Mouse (Mus musculus): ENCODE measurements around the gene Tbx19. TPM values are rescaled to one million over a fixed set of nuclear protein-coding genes. Genes with fewer than 3 reads are reported as not detected.

Gene Tbx19
- total and polyA plus RNA-seq, 2 experiments from 2014 or later: not detected

- Histone ChIP-seq H3K36me3 (ENCODE audit: insufficient read depth) (no peaks in the 10 kb centered on the region), H3K9me3 (ENCODE audit: low read length) (no peaks in the 10 kb centered on the region), H3K4me3 (ENCODE audit: low read depth, low read length) (no peak overlapping the region), H3K4me1 (ENCODE audit: insufficient read depth) (no peaks in the 10 kb centered on the region), H3K27ac (ENCODE audit: low read depth, low read length) (no peak overlapping the region), H3K9ac (no peak overlapping the region), H3K4me2 (ENCODE audit: low read depth) (no peak overlapping the region), H3K27me3 (ENCODE audit: insufficient read depth, low read length) (no peaks in the 10 kb centered on the region)
- 68% methylated on average over 2 of the region's 2 CpGs for WGBS
- ATAC-seq (no peak), DNase-seq (no peak)
- TF ChIP-seq CTCF (IDR thresholded peaks at IDR 0.05; ENCODE audit: low read depth): no peak
Measured at GRCm38 (mm10) chr1:165133858-165134257, 26.7 kb downstream of the Tbx19 start.

GRCm38 (mm10) chr1:165133279-165133678 is 27.3 kb downstream of the Tbx19 start:
- Histone ChIP-seq H3K9ac (no peak overlapping the region), H3K36me3 (ENCODE audit: insufficient read depth) (no peaks in the 10 kb centered on the region), H3K4me2 (ENCODE audit: low read depth) (no peak overlapping the region), H3K27ac (ENCODE audit: low read depth, low read length) (no peak overlapping the region), H3K4me1 (ENCODE audit: insufficient read depth) (no peaks in the 10 kb centered on the region), H3K4me3 (ENCODE audit: low read depth, low read length) (no peak overlapping the region), H3K27me3 (ENCODE audit: insufficient read depth, low read length) (no peaks in the 10 kb centered on the region), H3K9me3 (ENCODE audit: low read length) (no peaks in the 10 kb centered on the region)
- ATAC-seq (no peak), DNase-seq (no peak)
- no peak for TF ChIP-seq CTCF (IDR thresholded peaks at IDR 0.05; ENCODE audit: low read depth)
- 74% methylated on average over 5 of the region's 5 CpGs for WGBS

GRCm38 (mm10) chr1:165132187-165132877 is 28.2 kb downstream of the Tbx19 start:
- Histone ChIP-seq H3K27ac (ENCODE audit: low read depth, low read length) (no peak overlapping the region), H3K4me3 (ENCODE audit: low read depth, low read length) (no peak overlapping the region), H3K36me3 (ENCODE audit: insufficient read depth) (no peaks in the 10 kb centered on the region), H3K27me3 (ENCODE audit: insufficient read depth, low read length) (no peaks in the 10 kb centered on the region), H3K9ac (no peak overlapping the region), H3K4me2 (ENCODE audit: low read depth) (no peak overlapping the region), H3K4me1 (ENCODE audit: insufficient read depth) (no peaks in the 10 kb centered on the region), H3K9me3 (ENCODE audit: low read length) (no peaks in the 10 kb centered on the region)
- WGBS: 73% methylated on average over 14 of the region's 14 CpGs
- peak; percentile 92 for TF ChIP-seq CTCF (IDR thresholded peaks at IDR 0.05; ENCODE audit: low read depth)
- DNase-seq (peak; percentile 91), ATAC-seq (peak; percentile 83)

GRCm38 (mm10) chr1:165129573-165129972 is 31.0 kb downstream of the Tbx19 start:
- Histone ChIP-seq H3K27ac (ENCODE audit: low read depth, low read length) (no peak overlapping the region), H3K4me3 (ENCODE audit: low read depth, low read length) (no peak overlapping the region), H3K4me1 (ENCODE audit: insufficient read depth) (no peaks in the 10 kb centered on the region), H3K9ac (no peak overlapping the region), H3K4me2 (ENCODE audit: low read depth) (no peak overlapping the region), H3K9me3 (ENCODE audit: low read length) (no peaks in the 10 kb centered on the region), H3K27me3 (ENCODE audit: insufficient read depth, low read length) (no peaks in the 10 kb centered on the region), H3K36me3 (ENCODE audit: insufficient read depth) (no peaks in the 10 kb centered on the region)
- ATAC-seq (no peak), DNase-seq (no peak)
- no peak for TF ChIP-seq CTCF (IDR thresholded peaks at IDR 0.05; ENCODE audit: low read depth)
- 68% methylated on average over 5 of the region's 5 CpGs for WGBS

GRCm38 (mm10) chr1:165121096-165121495 is 39.5 kb downstream of the Tbx19 start:
- no peak overlapping the region for H3K4me2 ChIP-seq (ENCODE audit: low read depth)
- H3K4me3 ChIP-seq (ENCODE audit: low read depth, low read length): no peak overlapping the region
- WGBS: 86% methylated on average over 7 of the region's 7 CpGs
- H3K9ac ChIP-seq: no peak overlapping the region
- H3K9me3 ChIP-seq (ENCODE audit: low read length): no peaks in the 10 kb centered on the region
- DNase-seq (no peak), ATAC-seq (no peak)
- no peak for TF ChIP-seq CTCF (IDR thresholded peaks at IDR 0.05; ENCODE audit: low read depth)
- no peaks in the 10 kb centered on the region for H3K27me3 ChIP-seq (ENCODE audit: insufficient read depth, low read length)
- peaks cover 3% of the 10 kb centered on the region; the same call in 1 of the 2 replicates for H3K4me1 ChIP-seq (ENCODE audit: insufficient read depth)
- H3K27ac ChIP-seq (ENCODE audit: low read depth, low read length): no peak overlapping the region
- H3K36me3 ChIP-seq (ENCODE audit: insufficient read depth): no peaks in the 10 kb centered on the region

- no peak overlapping the region for H3K4me2 ChIP-seq (ENCODE audit: low read depth)
- no peaks in the 10 kb centered on the region for H3K27me3 ChIP-seq (ENCODE audit: insufficient read depth, low read length)
- no peak overlapping the region for H3K9ac ChIP-seq
- TF ChIP-seq CTCF (IDR thresholded peaks at IDR 0.05; ENCODE audit: low read depth): peak; percentile 87
- no peak overlapping the region for H3K27ac ChIP-seq (ENCODE audit: low read depth, low read length)
- ATAC-seq (peak; percentile 92), DNase-seq (peak; percentile 95)
- no peak overlapping the region for H3K4me3 ChIP-seq (ENCODE audit: low read depth, low read length)
- H3K4me1 ChIP-seq (ENCODE audit: insufficient read depth): peaks cover 3% of the 10 kb centered on the region; the same call in 1 of the 2 replicates
- no peaks in the 10 kb centered on the region for H3K9me3 ChIP-seq (ENCODE audit: low read length)
- no peaks in the 10 kb centered on the region for H3K36me3 ChIP-seq (ENCODE audit: insufficient read depth)
- 22% methylated on average over 21 of the region's 21 CpGs for WGBS
Measured at GRCm38 (mm10) chr1:165120349-165120898, 40.1 kb downstream of the Tbx19 start.

- Histone ChIP-seq H3K4me1 (ENCODE audit: insufficient read depth) (peaks cover 3% of the 10 kb centered on the region; the same call in 1 of the 2 replicates), H3K9me3 (ENCODE audit: low read length) (no peaks in the 10 kb centered on the region), H3K4me3 (ENCODE audit: low read depth, low read length) (no peak overlapping the region), H3K27me3 (ENCODE audit: insufficient read depth, low read length) (no peaks in the 10 kb centered on the region), H3K27ac (ENCODE audit: low read depth, low read length) (no peak overlapping the region), H3K4me2 (ENCODE audit: low read depth) (peak overlapping the region; percentile 21), H3K9ac (no peak overlapping the region), H3K36me3 (ENCODE audit: insufficient read depth) (no peaks in the 10 kb centered on the region)
- TF ChIP-seq CTCF (IDR thresholded peaks at IDR 0.05; ENCODE audit: low read depth): no peak
- WGBS: 10% methylated on average over 9 of the region's 9 CpGs
- DNase-seq (no peak), ATAC-seq (peak; percentile 17; the same call in 1 of the 2 replicates)
Measured at GRCm38 (mm10) chr1:165119760-165120159, 40.8 kb downstream of the Tbx19 start.
